Mouse (Mus musculus): ENCODE measurements around the gene Mmp17. TPM values are rescaled to one million over a fixed set of nuclear protein-coding genes. Genes with fewer than 3 reads are reported as not detected.
A peak's percentile ranks its signal among the peaks of the same experiment; 100 is the strongest.
"Not testable (repeated sequence)": the region's sequence is repeated elsewhere in the genome, so short reads cannot be mapped to it uniquely, and the experiment has no call there.

The Mmp17 gene
- polyA plus RNA-seq, 1 experiment from 2014 or later, result 1.3 TPM

DNA sequence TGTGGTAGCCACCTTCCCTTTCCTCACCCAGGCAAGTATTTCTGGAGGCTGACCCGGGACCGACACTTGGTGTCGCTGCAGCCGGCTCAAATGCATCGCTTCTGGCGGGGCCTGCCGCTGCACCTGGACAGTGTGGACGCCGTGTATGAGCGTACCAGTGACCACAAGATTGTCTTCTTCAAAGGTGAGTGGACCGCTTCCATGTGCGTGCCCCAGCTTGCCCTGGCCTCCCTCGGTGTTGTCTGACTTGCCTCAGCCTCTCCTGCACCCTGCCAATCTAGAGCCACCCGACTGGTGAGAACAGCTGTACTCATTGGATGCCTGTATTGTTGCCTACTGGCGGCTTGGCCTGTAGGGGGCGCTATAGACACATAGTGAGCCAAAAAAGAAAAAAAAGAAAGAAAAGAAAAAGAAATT, 18.1 kb downstream of the Mmp17 start:
- Histone ChIP-seq H3K9me3 (no peaks in the 10 kb centered on the region), H3K27me3 (ENCODE audit: insufficient read depth, poor library complexity, severe bottlenecking) (no peaks in the 10 kb centered on the region), H3K4me1 (no peaks in the 10 kb centered on the region), H3K36me3 (0 out of 2 replicates have a peak, but pooled peaks cover 2% of the 10 kb centered on the region), H3K27ac (no peak overlapping the region), H3K4me3 (no peak overlapping the region)
- 41% methylated on average over 16 of the region's 16 CpGs for WGBS
- no peak for DNase-seq (ENCODE audit: low spot score)

DNA sequence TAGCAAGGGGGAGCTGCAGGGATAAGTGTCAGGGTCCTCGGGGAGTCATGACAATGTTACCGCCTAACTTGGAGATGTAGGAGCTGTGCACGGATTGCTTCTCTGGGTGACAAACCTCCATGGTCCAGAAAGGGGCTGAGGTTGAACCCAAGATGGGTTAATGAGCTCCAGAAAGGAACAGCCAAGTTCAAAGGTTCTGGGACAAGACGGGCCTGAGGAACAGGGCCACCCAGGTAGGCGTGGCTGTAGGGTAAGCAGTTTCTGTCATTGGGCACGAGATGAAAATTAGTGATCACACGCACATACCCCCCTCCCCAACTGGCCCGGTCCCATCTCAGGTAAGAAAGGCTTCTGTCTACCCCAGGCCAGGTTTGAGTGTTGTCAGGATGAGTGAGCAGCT, 23.5 kb downstream of the Mmp17 start:
- Histone ChIP-seq H3K36me3 (no peaks in the 10 kb centered on the region), H3K27me3 (ENCODE audit: insufficient read depth, poor library complexity, severe bottlenecking) (no peaks in the 10 kb centered on the region), H3K4me3 (no peak overlapping the region), H3K4me1 (no peaks in the 10 kb centered on the region), H3K9me3 (no peaks in the 10 kb centered on the region), H3K27ac (no peak overlapping the region)
- DNase-seq (ENCODE audit: low spot score), result no peak
- 77% methylated on average over 8 of the region's 8 CpGs for WGBS

DNA sequence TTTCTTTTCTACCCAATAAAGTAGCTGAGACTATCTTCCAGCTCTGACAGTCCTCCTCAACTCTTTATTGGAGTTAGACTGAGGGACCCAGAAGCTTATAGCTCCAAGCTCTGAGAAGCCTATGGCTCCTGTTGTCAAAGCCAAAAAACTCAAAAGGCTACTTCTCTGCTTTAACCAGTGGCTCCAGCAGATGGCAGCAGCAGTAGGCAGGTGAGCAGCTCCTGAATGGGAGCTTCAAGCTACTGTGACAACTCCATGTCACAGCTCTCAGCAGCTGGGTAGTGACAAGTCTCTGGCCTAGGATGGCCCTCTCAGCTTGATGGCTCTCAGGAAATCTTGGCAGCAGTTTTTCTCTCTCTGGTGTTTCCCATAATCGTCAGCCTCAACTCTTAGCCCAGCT, 27.1 kb downstream of the Mmp17 start:
- WGBS, result 0% methylated on average over 1 of the region's 1 CpGs
- H3K9me3 ChIP-seq, result no peaks in the 10 kb centered on the region
- H3K27me3 ChIP-seq (ENCODE audit: insufficient read depth, poor library complexity, severe bottlenecking), result no peaks in the 10 kb centered on the region
- no peak overlapping the region for H3K4me3 ChIP-seq
- no peaks in the 10 kb centered on the region for H3K36me3 ChIP-seq
- H3K4me1 ChIP-seq, result no peaks in the 10 kb centered on the region
- H3K27ac ChIP-seq, result no peak overlapping the region
- DNase-seq (ENCODE audit: low spot score), result peak; percentile 87

DNA sequence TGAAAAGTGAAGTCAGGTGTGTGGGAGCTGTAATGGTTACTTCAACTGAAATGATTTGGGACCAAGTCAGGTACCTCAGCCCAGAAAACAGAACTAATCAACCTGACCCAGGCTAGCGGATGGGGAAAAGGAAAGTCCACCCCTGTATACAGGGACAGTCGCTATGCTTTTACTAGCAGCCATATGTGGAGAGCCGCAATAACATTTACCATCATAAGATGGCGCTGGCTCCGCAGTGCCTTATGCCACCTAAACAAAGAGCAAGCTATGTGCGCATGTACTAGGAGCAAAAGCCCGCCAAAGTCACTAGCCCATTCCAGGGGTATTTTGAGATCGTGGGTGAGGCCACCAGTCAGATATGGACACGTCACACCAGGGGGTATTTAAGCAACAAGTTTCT, 36.6 kb downstream of the Mmp17 start:
- not testable (repeated sequence) for H3K27me3 ChIP-seq (ENCODE audit: insufficient read depth, poor library complexity, severe bottlenecking); H3K4me1 ChIP-seq; H3K9me3 ChIP-seq; H3K36me3 ChIP-seq; DNase-seq (ENCODE audit: low spot score); H3K4me3 ChIP-seq; H3K27ac ChIP-seq
- WGBS, result 48% methylated on average over 9 of the region's 9 CpGs

DNA sequence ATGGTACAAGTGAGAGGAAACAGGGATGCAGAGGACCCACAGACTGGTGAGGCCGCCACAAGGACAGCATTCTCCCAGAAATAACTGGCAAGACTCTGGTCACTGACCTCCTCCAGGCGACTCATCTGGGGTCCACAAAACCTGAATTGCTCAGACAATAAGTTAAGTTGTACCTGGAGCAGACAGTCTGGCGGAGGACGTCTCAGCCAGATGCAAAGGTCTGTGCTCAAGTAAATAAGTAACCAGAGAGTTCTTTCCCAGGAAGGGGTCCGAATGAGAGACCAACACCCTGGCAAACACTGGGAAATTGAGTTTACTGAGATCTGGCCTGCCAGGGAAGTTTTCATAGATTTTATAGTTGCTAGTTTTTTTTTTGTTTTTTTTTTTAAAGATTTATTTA, 37.4 kb downstream of the Mmp17 start:
- H3K4me1 ChIP-seq, result no peaks in the 10 kb centered on the region
- WGBS, result 77% methylated on average over 5 of the region's 5 CpGs
- no peak overlapping the region for H3K4me3 ChIP-seq
- H3K27ac ChIP-seq, result no peak overlapping the region
- H3K9me3 ChIP-seq, result no peaks in the 10 kb centered on the region
- H3K27me3 ChIP-seq (ENCODE audit: insufficient read depth, poor library complexity, severe bottlenecking), result no peaks in the 10 kb centered on the region
- no peaks in the 10 kb centered on the region for H3K36me3 ChIP-seq
- DNase-seq (ENCODE audit: low spot score), result no peak

DNA sequence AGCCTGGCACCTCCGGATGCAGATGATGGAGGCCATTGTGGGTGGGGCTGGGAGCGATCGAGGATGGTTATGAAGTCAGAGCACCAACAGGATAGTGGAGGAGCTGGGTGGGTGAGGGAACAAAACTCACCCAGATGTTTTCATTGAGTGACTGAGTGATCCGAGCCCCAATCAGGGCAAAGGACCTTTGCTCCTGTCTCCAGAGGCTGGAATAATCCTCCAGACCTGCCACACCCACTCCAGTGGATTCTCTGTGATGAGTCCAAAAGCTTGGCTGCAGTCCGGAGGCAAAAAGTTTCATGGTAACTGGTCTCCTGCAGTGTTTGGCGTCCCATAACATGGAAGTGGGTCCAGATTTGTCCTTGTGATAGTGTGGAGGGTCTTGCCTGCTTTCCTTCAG, 42.1 kb downstream of the Mmp17 start:
- Histone ChIP-seq H3K27ac (no peak overlapping the region), H3K4me1 (no peaks in the 10 kb centered on the region), H3K4me3 (no peak overlapping the region), H3K36me3 (no peaks in the 10 kb centered on the region), H3K9me3 (no peaks in the 10 kb centered on the region), H3K27me3 (ENCODE audit: insufficient read depth, poor library complexity, severe bottlenecking) (no peaks in the 10 kb centered on the region)
- DNase-seq (ENCODE audit: low spot score), result no peak
- WGBS, result 87% methylated on average over 6 of the region's 6 CpGs

DNA sequence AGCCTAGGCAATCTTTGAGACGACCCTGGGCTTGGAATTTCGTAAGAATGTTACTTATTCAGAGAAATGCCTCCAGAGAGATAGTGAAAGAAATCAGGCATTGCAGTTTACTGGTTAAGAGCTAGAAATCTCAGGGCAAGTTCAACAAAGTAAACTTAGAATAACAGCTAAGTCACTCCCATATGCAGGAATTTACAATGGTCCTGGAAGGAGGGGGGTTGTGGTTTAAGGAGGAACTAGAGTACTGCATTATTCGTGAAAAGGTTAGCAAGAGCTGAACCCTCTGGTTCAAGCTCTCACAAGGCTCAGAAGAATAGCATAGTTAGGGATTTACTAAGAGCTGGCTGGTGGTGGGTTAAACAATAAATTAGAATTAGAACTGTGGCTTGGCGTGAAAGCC, 42.6 kb downstream of the Mmp17 start:
- H3K36me3 ChIP-seq; H3K27me3 ChIP-seq (ENCODE audit: insufficient read depth, poor library complexity, severe bottlenecking); H3K4me3 ChIP-seq; H3K27ac ChIP-seq; H3K4me1 ChIP-seq; H3K9me3 ChIP-seq; DNase-seq (ENCODE audit: low spot score): not testable (repeated sequence)
- WGBS, result 67% methylated on average over 4 of the region's 4 CpGs

DNA sequence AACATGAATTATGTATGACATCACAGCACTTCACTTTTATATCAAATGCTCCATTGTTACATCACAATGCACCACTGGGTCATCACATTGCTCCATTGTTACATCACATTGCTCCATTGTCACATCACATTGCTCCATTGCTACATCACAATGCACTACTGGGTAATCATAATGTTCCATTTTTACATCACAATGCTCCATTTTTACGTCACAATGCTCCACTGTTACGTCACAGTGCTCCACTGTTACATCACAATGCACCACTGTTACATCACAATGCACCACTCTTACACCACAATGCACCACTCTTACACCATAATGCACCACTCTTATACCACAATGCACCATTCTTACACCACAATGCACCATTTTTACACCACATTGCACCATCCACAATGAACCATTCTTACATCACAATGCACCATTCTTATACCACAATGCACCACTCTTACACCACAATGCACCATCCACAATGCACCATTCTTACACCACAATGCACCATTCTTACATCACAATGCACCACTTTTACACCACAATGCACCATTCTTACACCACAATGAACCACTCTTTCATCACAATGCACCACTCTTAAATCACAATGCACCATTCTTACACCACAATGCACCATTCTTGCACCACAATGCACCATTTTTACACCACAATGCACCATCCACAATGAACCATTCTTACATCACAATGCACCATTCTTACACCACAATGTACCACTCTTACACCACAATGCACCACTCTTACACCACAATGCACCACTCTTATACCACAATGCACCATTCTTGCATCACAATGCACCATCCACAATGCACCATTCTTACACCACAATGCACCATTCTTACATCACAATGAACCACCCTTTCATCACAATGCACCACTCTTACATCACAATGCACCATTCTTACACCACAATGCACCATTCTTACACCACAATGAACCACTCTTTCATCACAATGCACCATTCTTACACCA, 48.6 kb downstream of the Mmp17 start:
- not testable (repeated sequence) for H3K36me3 ChIP-seq; DNase-seq (ENCODE audit: low spot score); H3K27me3 ChIP-seq (ENCODE audit: insufficient read depth, poor library complexity, severe bottlenecking); H3K9me3 ChIP-seq; H3K4me3 ChIP-seq; H3K27ac ChIP-seq; H3K4me1 ChIP-seq
- 83% methylated on average over 2 of the region's 2 CpGs for WGBS

DNA sequence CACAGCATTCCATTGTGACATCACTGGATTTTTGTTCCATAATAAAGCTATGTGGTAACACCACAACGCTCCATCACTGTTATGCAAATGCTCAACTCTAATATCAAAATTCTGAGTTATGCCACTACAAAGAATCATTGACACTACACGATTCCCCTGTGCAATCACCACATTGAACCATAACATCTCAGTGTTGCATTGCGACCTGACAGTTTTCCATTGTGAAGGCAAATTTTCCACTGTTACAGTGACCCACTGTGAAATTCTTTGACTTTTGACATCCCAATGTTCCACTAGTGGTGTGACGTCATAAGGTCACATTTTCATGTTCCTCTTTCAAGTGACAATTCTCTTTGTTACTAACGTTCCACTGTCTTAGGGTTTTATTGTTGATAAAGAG, 66.9 kb downstream of the Mmp17 start:
- no peak overlapping the region for H3K4me3 ChIP-seq

DNA sequence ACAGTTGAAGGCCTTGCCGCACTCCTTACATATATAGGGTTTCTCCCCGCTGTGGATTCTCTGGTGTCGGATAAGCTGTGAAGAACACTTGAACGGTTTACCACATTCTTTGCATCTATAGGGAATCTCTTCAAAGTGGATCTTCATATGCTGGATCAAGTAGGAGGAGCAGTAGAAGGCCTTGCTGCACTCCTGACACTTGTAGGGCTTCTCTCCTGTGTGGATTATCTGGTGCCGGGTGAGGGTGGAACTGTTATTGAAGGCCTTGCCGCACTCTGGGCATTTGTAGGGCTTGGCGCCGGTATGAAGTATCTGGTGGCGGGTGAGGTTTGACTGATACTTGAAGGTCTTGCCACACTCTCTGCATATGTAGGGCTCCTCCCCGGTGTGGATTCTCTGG, 73.0 kb downstream of the Mmp17 start:
- 95% methylated on average over 10 of the region's 10 CpGs for WGBS
- H3K27me3 ChIP-seq (ENCODE audit: insufficient read depth, poor library complexity, severe bottlenecking), result no peaks in the 10 kb centered on the region
- H3K36me3 ChIP-seq, result peaks cover 52% of the 10 kb centered on the region
- no peaks in the 10 kb centered on the region for H3K4me1 ChIP-seq
- no peaks in the 10 kb centered on the region for H3K9me3 ChIP-seq
- no peak overlapping the region for H3K27ac ChIP-seq
- no peak for DNase-seq (ENCODE audit: low spot score)
- H3K4me3 ChIP-seq, result no peak overlapping the region

More for the DNA sequence above, 66.9 kb downstream of the Mmp17 start:
- H3K4me1 ChIP-seq, result no peaks in the 10 kb centered on the region
- DNase-seq (ENCODE audit: low spot score), result no peak
- WGBS, result 91% methylated on average over 5 of the region's 5 CpGs
- H3K9me3 ChIP-seq, result no peaks in the 10 kb centered on the region
- H3K27ac ChIP-seq, result no peak overlapping the region
- peaks cover 17% of the 10 kb centered on the region for H3K36me3 ChIP-seq
- no peaks in the 10 kb centered on the region for H3K27me3 ChIP-seq (ENCODE audit: insufficient read depth, poor library complexity, severe bottlenecking)

DNA sequence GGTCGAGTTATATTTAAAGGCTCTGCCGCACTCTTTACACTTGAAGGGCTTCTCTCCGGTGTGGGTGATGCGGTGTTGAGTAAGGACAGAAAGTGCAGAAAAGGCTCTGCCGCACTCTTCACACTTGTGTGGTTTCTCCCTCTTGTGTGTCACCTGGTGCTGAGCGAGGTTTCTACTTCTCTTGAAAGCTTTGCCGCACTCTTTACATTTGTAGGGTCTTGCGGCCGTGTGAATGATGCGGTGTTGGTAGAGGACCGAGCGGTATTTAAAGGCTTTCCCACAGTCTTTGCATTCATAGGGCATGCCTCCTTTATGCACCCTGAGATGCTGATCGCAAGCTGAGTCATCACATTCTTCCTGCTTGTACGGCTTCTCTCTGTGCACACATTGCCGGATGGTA, 74.0 kb downstream of the Mmp17 start:
- no peaks in the 10 kb centered on the region for H3K4me1 ChIP-seq
- no peak overlapping the region for H3K4me3 ChIP-seq
- peaks cover 45% of the 10 kb centered on the region for H3K36me3 ChIP-seq
- no peaks in the 10 kb centered on the region for H3K9me3 ChIP-seq
- no peaks in the 10 kb centered on the region for H3K27me3 ChIP-seq (ENCODE audit: insufficient read depth, poor library complexity, severe bottlenecking)
- H3K27ac ChIP-seq, result no peak overlapping the region
- 93% methylated on average over 15 of the region's 15 CpGs for WGBS
- DNase-seq (ENCODE audit: low spot score), result no peak

All from heart, embryonic 10.5 days (tissue).